Mouse (Mus musculus) forebrain, embryonic 16.5 days (tissue): ENCODE data around the gene Ksr1. TPM values are rescaled to one million over a fixed set of nuclear protein-coding genes. Genes with fewer than 3 reads are reported as not detected.

Source experiments
- ATAC-seq: fragments of 200-750 bp; cut with Nextera tagmentation; 2 replicates; pipeline ENCODE4 v1.8.0; 2017; ENCODE audit warnings: mild to moderate bottlenecking, moderate library complexity
- H3K27ac ChIP-seq: fragments of 300-500 bp; sonication (generic); 2 replicates; pipeline ENCODE4 v1.5.1; 2014; ENCODE audit warnings: low read length, control low read depth
- H3K27me3 ChIP-seq: fragments of 300-500 bp; sonication (generic); replicated peaks from 2 replicates; pipeline ENCODE4 v1.6.1; 2014; ENCODE audit warnings: low read length; ENCODE audit not compliant: control insufficient read depth, insufficient read depth
- H3K36me3 ChIP-seq: fragments of 300-500 bp; sonication (generic); 2 replicates; pipeline ENCODE4 v1.6.1; 2014; ENCODE audit not compliant: control insufficient read depth, insufficient read depth
- H3K4me1 ChIP-seq: fragments of 300-500 bp; sonication (generic); replicated peaks from 2 replicates; pipeline ENCODE4 v1.6.1; 2014; ENCODE audit warnings: low read length; ENCODE audit not compliant: control insufficient read depth, insufficient read depth
- H3K4me2 ChIP-seq: fragments of 300-500 bp; sonication (generic); 2 replicates; pipeline ENCODE4 v1.6.1; 2014; ENCODE audit warnings: mild to moderate bottlenecking, low read length, control low read depth
- H3K4me3 ChIP-seq: fragments of 300-500 bp; sonication (generic); replicated peaks from 2 replicates; pipeline ENCODE4 v1.5.1; 2014; ENCODE audit warnings: mild to moderate bottlenecking, low read length, control low read depth
- H3K9ac ChIP-seq: fragments of 300-500 bp; sonication (generic); replicated peaks from 2 replicates; pipeline ENCODE4 v1.6.1; 2014; ENCODE audit warnings: low read depth, low read length, control low read depth
- H3K9me3 ChIP-seq: fragments of 300-500 bp; sonication (generic); 2 replicates; pipeline ENCODE4 v1.6.1; 2016; ENCODE audit warnings: low read length; ENCODE audit not compliant: control insufficient read depth
- WGBS: fragments of 180-500 bp; shearing (Covaris S2); extraction: QIAGEN DNeasy Blood & Tissue Kit; methylation state at CpG from one replicate; pipeline ENCODE4 v1.1.7; 2014; 5-methylcytosine and 5-hydroxymethylcytosine counted together
- polyA plus RNA-seq: library from polyadenylated mRNA; unstranded; fragments of >200 nt; fragmentation: Nextera tagmentation; extraction: Ambion mirVana; gene quantifications from 2 replicates; pipeline ENCODE4 v1.2.1, GENCODE M21; 2015

Ksr1 gene
- polyA plus RNA-seq, 1 experiment from 2014 or later = 5.1 TPM

- no peak for ATAC-seq
- H3K27ac ChIP-seq = no peak overlapping the region
- no peak overlapping the region for H3K4me2 ChIP-seq
Observed at GRCm38 (mm10) chr11:79094727-79095126, 51.5 kb downstream of the Ksr1 start.

DNA sequence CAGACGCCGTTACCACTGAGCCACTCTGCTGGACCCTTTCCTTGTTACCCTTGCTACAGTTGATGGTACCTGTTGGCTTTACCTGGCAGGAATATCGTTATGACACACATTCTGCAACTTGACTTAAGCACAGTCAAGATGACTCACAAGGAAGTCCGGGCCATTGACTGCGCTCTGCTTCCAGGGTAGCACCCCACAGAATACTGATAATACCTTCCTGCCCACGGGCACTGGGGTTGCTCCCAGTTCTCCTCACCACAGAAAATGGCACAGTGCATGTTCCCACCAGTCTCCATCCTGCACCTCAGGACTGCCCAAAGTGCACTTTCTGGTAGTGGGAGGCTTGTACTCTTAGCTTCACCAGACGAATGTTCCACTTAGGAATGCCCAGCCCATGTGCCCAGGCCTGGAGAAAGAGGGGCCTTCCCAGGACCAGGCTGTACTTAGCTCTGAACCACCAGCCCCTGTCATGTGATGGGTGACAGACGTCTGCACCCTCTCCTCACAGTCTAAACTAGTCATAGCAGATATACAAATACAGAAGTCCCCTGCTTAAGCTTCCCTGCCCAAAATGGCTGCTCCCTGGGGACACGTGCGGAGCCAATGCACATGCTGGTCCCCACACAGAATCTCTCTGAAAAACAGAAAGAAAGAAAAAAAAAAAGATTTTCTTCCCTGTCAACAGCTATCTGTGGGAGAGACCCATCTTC is 52.1 kb downstream of the Ksr1 start:
- no peaks in the 10 kb centered on the region for H3K36me3 ChIP-seq
- no peak for ATAC-seq
- no peaks in the 10 kb centered on the region for H3K27me3 ChIP-seq
- 83% methylated on average over 10 of the region's 10 CpGs for WGBS
- H3K9me3 ChIP-seq = no peaks in the 10 kb centered on the region
- no peak overlapping the region for H3K9ac ChIP-seq
- no peak overlapping the region for H3K27ac ChIP-seq
- H3K4me2 ChIP-seq = no peak overlapping the region
- no peak overlapping the region for H3K4me3 ChIP-seq
- H3K4me1 ChIP-seq = peaks cover 25% of the 10 kb centered on the region

More at GRCm38 (mm10) chr11:79094727-79095126, 51.5 kb downstream of the Ksr1 start:
- no peaks in the 10 kb centered on the region for H3K36me3 ChIP-seq
- H3K9ac ChIP-seq = no peak overlapping the region
- H3K4me1 ChIP-seq = peaks cover 24% of the 10 kb centered on the region
- 38% methylated on average over 5 of the region's 5 CpGs for WGBS
- no peaks in the 10 kb centered on the region for H3K9me3 ChIP-seq
- no peak overlapping the region for H3K4me3 ChIP-seq
- H3K27me3 ChIP-seq = no peaks in the 10 kb centered on the region

GRCm38 (mm10) chr11:79093386-79093906 is 52.8 kb downstream of the Ksr1 start:
- H3K27me3 ChIP-seq = no peaks in the 10 kb centered on the region
- H3K36me3 ChIP-seq = no peaks in the 10 kb centered on the region
- no peak overlapping the region for H3K4me2 ChIP-seq
- no peaks in the 10 kb centered on the region for H3K9me3 ChIP-seq
- H3K4me1 ChIP-seq = peaks cover 24% of the 10 kb centered on the region
- no peak for ATAC-seq
- H3K9ac ChIP-seq = no peak overlapping the region
- no peak overlapping the region for H3K4me3 ChIP-seq
- 44% methylated on average over 15 of the region's 15 CpGs for WGBS
- H3K27ac ChIP-seq = no peak overlapping the region

DNA sequence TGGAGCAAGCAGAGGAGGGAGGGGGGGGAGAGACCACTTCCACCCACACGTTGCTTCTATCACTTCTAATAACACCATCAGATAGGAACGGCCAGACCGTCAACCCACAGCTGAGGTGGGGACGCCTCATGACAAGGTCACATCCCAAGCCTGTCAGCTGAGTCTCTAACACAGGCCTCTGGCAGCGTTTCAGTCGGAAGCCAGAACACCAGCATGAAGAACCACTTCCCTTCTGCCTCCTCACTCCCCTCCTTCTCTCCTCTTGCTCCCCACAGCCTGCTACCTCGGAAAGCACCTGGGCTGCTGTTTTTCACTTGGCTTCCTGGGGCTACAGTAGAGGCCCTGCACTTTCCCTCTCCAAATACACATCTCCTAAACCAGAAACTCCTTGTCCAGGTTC is 53.4 kb downstream of the Ksr1 start:
- H3K4me1 ChIP-seq = peaks cover 24% of the 10 kb centered on the region
- WGBS = 78% methylated on average over 7 of the region's 7 CpGs
- no peak overlapping the region for H3K4me2 ChIP-seq
- no peak overlapping the region for H3K27ac ChIP-seq
- H3K9ac ChIP-seq = no peak overlapping the region
- ATAC-seq = no peak
- no peaks in the 10 kb centered on the region for H3K27me3 ChIP-seq
- H3K9me3 ChIP-seq = no peaks in the 10 kb centered on the region
- H3K4me3 ChIP-seq = no peak overlapping the region
- H3K36me3 ChIP-seq = no peaks in the 10 kb centered on the region

DNA sequence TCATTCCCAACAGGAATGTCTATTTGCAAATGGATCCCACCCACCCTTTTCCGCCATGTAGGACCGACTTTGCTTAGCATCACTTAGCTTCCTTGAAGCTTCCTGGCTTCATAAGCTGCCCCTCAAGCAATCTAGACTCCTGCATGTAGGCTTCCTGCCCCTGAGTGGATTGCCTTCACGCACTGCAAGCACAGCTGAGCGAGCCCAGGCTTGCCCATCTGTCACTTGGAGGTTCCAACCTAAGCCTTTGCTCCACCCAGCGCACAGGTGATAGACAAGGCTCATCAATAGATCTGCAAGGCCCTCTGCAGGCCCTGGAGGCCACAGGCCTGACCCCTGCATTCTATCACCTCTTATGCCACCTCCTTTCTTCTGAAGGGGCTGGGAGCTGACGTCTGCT is 54.0 kb downstream of the Ksr1 start:
- Histone ChIP-seq H3K9me3 (no peaks in the 10 kb centered on the region), H3K4me1 (peaks cover 24% of the 10 kb centered on the region), H3K27me3 (no peaks in the 10 kb centered on the region), H3K4me3 (no peak overlapping the region), H3K36me3 (no peaks in the 10 kb centered on the region), H3K4me2 (no peak overlapping the region), H3K27ac (no peak overlapping the region), H3K9ac (no peak overlapping the region)
- no peak for ATAC-seq
- 93% methylated on average over 6 of the region's 6 CpGs for WGBS

GRCm38 (mm10) chr11:79089756-79090155 is 56.5 kb downstream of the Ksr1 start:
- peaks cover 11% of the 10 kb centered on the region; the same call in 1 of the 2 replicates for H3K4me1 ChIP-seq
- no peaks in the 10 kb centered on the region for H3K9me3 ChIP-seq
- no peak for ATAC-seq
- H3K27me3 ChIP-seq = no peaks in the 10 kb centered on the region
- no peak overlapping the region for H3K27ac ChIP-seq
- H3K9ac ChIP-seq = no peak overlapping the region
- H3K36me3 ChIP-seq = no peaks in the 10 kb centered on the region
- H3K4me3 ChIP-seq = no peak overlapping the region
- H3K4me2 ChIP-seq = no peak overlapping the region
- 56% methylated on average over 1 of the region's 1 CpGs for WGBS

DNA sequence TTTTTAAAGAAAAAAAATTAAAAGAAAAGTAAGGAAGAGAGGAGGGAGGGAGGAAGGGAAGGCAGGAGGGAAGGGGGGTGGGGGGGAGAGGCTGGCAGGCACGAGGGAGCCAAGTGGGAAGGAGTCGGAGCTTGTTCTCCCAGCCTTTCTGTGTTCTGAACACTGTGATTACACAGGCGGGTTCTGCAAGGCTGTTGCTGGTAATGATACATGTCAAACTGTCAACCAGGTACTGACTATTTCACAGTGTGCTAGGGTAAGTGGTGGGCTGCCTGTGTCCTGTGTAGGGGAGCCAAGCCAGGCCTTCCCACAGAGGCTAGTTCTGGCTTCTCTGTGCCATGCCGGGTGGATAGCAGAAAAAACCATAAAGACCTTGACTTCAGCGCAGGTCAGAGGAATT is 57.2 kb downstream of the Ksr1 start:
- Histone ChIP-seq H3K4me2 (no peak overlapping the region), H3K4me1 (peaks cover 9% of the 10 kb centered on the region; the same call in 1 of the 2 replicates), H3K9me3 (no peaks in the 10 kb centered on the region), H3K27ac (0 out of 2 replicates have a peak overlapping the region, but pooled peaks have one; percentile 13), H3K4me3 (no peak overlapping the region), H3K27me3 (no peaks in the 10 kb centered on the region), H3K36me3 (no peaks in the 10 kb centered on the region), H3K9ac (0 out of 2 replicates have a peak overlapping the region, but pooled peaks have one; percentile 4)
- 44% methylated on average over 5 of the region's 5 CpGs for WGBS
- ATAC-seq = no peak

- no peaks in the 10 kb centered on the region for H3K9me3 ChIP-seq
- no peaks in the 10 kb centered on the region for H3K36me3 ChIP-seq
- no peak overlapping the region for H3K4me2 ChIP-seq
- H3K4me1 ChIP-seq = peaks cover 9% of the 10 kb centered on the region; the same call in 1 of the 2 replicates
- no peak overlapping the region for H3K4me3 ChIP-seq
- no peak overlapping the region for H3K9ac ChIP-seq
- H3K27ac ChIP-seq = no peak overlapping the region
- ATAC-seq = no peak
- 87% methylated on average over 9 of the region's 9 CpGs for WGBS
- no peaks in the 10 kb centered on the region for H3K27me3 ChIP-seq
Observed at GRCm38 (mm10) chr11:79088325-79088724, 57.9 kb downstream of the Ksr1 start.

DNA sequence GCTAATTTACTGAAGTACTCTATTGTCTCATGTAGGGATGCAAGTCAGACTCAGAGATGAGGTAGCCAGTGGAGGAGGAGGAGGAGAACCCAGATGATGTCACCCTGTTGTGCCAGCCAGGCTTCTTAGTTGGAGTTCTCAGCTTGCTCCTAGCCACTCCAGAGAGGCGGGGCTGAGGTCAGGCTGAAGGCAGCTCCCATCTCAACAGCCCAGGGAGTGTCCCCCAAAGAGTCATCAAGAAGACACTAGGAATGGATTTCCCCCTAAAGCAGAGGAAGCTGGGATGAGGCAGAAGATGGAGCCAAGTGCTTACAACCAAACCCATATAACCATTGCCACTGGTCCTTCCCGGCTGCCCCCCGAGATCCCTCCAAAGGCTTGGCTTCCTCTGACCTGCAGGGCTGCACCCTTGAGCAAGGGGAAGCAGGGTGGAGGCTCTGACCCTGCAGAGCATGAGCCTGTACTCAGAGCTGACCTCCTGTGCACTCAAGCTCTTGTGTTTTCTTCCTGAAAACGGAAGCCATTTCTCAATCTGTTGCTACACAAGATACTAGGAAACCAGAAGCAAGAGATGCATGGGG is 58.4 kb downstream of the Ksr1 start:
- 82% methylated on average over 4 of the region's 4 CpGs for WGBS
- peaks cover 9% of the 10 kb centered on the region; the same call in 1 of the 2 replicates for H3K4me1 ChIP-seq
- no peak for ATAC-seq
- no peaks in the 10 kb centered on the region for H3K27me3 ChIP-seq
- H3K4me2 ChIP-seq = no peak overlapping the region
- no peak overlapping the region for H3K27ac ChIP-seq
- H3K4me3 ChIP-seq = no peak overlapping the region
- H3K9me3 ChIP-seq = no peaks in the 10 kb centered on the region
- H3K36me3 ChIP-seq = no peaks in the 10 kb centered on the region
- H3K9ac ChIP-seq = no peak overlapping the region
